Mouse (Mus musculus): Measurements from ENCODE around the gene Mettl16. TPM values are rescaled to one million over a fixed set of nuclear protein-coding genes. Genes with fewer than 3 reads are reported as not detected.
A peak's percentile ranks its signal among the peaks of the same experiment; 100 is the strongest.
"Not testable (repeated sequence)": the region's sequence is repeated elsewhere in the genome, so short reads cannot be mapped to it uniquely, and the experiment has no call there.

The Mettl16 gene
- polyA plus RNA-seq, 1 experiment from 2014 or later: 55.4 TPM

DNA sequence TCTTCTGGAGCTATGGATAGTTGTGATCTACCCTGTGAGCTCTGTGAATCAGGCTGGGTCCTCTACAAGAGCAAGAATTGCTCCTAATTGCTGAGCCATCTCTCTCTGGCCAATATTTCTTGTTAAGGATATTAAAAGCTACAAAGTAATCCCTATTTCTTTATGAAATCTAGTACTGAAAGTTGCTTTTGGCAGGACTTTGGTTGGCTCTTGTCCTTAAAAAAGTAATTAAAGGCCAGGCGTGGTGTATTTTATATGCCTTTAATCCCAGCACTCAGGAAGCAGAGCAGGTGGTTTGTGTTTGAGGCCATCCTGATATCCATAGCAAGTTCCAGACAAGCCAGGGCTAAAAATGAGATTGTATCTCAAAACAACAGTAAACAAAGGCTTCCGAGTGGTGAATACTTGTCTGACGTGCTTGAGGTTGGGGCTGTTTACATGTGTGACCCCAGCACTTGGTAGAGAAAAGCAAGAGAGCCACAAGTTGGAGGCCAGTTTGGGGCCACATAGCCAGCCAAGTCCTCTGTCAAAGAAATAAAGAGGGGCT lies 33.5 kb downstream of the Mettl16 start:
- 83% methylated on average over 3 of the region's 3 CpGs for WGBS
- H3K9ac ChIP-seq: no peak overlapping the region
- H3K27ac ChIP-seq: no peak overlapping the region
- no peaks in the 10 kb centered on the region for H3K27me3 ChIP-seq
- H3K4me3 ChIP-seq (replicated peaks): no peak overlapping the region
- peaks cover 87% of the 10 kb centered on the region for H3K36me3 ChIP-seq
- no peaks in the 10 kb centered on the region for H3K9me3 ChIP-seq (replicated peaks)
- no peaks in the 10 kb centered on the region for H3K4me1 ChIP-seq
- no peak for ATAC-seq (replicated peaks; ENCODE audit: low FRiP score)
- no peak overlapping the region for H3K4me2 ChIP-seq

DNA sequence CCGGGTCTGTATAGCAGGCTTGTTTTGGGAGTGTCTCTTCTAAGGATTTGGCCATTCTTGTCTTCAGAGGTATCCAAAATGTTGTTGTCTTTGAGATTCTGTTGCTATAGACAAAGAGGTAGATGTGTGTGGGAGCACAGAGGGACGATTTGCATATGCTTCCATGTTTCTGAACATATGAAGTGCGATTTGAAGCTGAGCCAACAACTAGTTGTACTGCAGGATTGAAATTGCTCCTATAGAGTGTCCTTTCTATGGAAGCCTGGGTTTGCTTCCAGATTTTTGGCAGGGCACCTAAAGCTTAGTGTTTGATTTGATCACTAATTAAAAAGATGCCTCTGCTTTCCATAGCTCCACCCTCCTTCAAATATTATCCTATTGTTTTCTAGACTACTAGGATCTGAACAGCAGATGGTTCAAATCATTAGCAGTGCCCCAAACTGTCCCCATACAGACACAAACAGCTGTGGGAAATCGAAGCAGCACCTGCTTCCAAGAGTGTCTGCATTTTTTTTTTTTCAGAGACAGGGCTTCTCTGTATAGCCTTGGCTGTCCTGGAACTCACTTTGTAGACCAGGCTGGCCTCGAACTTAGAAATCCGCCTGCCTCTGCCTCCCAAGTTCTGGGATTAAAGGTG lies 36.7 kb downstream of the Mettl16 start:
- peaks cover 76% of the 10 kb centered on the region for H3K36me3 ChIP-seq
- H3K4me3 ChIP-seq (replicated peaks): no peak overlapping the region
- ATAC-seq (replicated peaks; ENCODE audit: low FRiP score): no peak
- WGBS: 90% methylated on average over 6 of the region's 6 CpGs
- peaks cover 5% of the 10 kb centered on the region for H3K4me1 ChIP-seq
- no peaks in the 10 kb centered on the region for H3K27me3 ChIP-seq
- no peak overlapping the region for H3K27ac ChIP-seq
- no peaks in the 10 kb centered on the region for H3K9me3 ChIP-seq (replicated peaks)
- no peak overlapping the region for H3K4me2 ChIP-seq
- no peak overlapping the region for H3K9ac ChIP-seq

DNA sequence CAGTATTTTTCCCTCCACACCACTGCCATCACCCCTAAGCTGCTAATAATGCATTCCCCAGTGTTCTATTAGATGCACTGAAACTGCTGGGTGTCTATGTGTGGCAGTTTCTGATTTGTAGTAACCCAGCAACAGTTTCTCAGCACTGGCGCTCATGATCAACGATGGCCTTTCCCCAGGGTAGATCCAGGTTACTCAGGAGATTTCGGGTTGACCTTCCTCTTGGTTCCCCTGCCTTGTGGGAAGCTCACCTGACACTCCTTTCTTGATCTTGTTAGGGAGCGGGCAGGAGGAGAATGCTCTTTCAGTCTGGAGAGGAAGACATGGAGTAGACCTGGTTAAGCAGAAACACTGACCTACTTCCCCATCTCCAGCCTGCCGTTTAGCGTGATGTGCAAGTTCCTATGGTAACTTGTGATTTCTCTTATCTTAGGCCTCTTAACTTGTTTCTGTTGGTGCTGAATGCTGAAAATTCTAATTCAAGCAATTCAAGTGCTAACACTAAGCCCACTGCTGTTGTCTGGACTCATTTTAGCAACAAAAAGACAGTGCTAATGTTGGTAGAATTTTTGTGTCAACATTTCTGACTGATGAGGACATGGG lies 37.7 kb downstream of the Mettl16 start:
- Histone ChIP-seq H3K9me3 (replicated peaks) (no peaks in the 10 kb centered on the region), H3K9ac (no peak overlapping the region), H3K4me1 (peaks cover 5% of the 10 kb centered on the region), H3K27ac (no peak overlapping the region), H3K27me3 (no peaks in the 10 kb centered on the region), H3K4me3 (replicated peaks) (no peak overlapping the region), H3K4me2 (no peak overlapping the region), H3K36me3 (peaks cover 75% of the 10 kb centered on the region)
- ATAC-seq (replicated peaks; ENCODE audit: low FRiP score): no peak
- 94% methylated on average over 6 of the region's 6 CpGs for WGBS

DNA sequence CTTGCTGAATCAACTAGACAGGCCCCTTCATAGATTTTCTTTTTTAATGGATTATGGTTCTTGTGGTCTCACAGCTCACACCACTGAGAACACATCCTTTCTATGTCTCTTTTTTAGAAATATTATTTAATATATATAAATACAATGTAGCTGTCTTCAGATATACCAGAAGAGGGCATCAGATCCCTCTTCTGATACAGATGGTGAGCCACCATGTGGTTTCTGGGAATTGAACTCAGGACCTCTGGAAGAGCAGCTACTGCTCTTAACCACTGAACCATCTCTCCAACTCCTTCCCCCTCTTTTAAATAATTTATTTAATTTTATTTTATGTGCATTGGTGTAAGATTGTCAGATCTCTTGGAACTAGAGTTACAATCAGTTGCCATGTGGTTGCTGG lies 39.5 kb downstream of the Mettl16 start:
- Histone ChIP-seq H3K36me3 (peaks cover 73% of the 10 kb centered on the region), H3K9ac (no peak overlapping the region), H3K4me1 (peaks cover 5% of the 10 kb centered on the region), H3K4me3 (replicated peaks) (no peak overlapping the region), H3K27me3 (no peaks in the 10 kb centered on the region), H3K4me2 (no peak overlapping the region), H3K9me3 (replicated peaks) (no peaks in the 10 kb centered on the region), H3K27ac (no peak overlapping the region)
- ATAC-seq (replicated peaks; ENCODE audit: low FRiP score): no peak

DNA sequence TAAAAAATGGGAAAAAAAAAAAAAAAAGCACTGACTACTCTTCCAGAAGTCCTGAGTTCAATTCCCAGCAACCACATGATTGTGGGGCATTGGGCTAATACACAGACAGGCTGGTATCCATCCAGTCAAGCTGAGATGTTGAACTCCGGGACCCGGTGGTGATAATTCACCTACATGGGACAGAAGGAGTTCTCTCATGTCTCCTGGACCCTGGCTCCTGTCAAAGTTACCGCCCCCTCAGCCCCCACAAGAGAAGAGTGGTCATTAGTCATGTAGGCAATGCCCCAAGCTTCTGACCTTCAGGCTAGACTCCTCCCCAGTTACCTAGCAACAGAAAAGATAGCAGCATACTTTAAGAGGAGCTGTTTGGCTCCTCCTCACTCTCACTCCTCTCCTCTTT lies 40.4 kb downstream of the Mettl16 start:
- 36% methylated on average over 3 of the region's 3 CpGs for WGBS
- H3K4me3 ChIP-seq (replicated peaks); H3K4me1 ChIP-seq; H3K9ac ChIP-seq; H3K27me3 ChIP-seq; H3K9me3 ChIP-seq (replicated peaks): not testable (repeated sequence)
- peak; percentile 90 for ATAC-seq (replicated peaks; ENCODE audit: low FRiP score)
- Histone ChIP-seq H3K36me3 (peaks cover 71% of the 10 kb centered on the region), H3K27ac (peak overlapping the region; percentile 84), H3K4me2 (0 out of 2 replicates have a peak overlapping the region, but pooled peaks have one; percentile 16)

DNA sequence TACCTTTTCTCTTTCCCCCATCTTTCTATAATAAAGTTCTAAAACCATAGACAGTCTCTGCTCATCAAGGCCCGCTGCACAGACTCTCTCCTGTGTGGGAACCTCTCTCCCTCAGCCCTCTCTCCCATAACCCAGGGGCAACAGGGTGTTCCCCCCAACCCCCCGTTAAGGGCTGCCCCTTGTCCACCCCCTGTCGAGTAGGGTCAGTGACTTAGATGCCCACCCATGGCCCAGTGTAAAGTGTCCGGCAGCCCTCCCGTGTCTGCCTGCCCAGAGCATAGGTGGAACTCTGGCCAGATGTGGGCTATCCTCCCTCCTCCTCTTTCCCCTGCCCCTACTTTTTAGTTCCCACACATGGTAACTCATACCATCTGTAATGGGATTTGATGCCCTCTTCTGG lies 40.9 kb downstream of the Mettl16 start:
- H3K4me2 ChIP-seq: 0 out of 2 replicates have a peak overlapping the region, but pooled peaks have one; percentile 16
- peak; percentile 73 for ATAC-seq (replicated peaks; ENCODE audit: low FRiP score)
- no peaks in the 10 kb centered on the region for H3K9me3 ChIP-seq (replicated peaks)
- 31% methylated on average over 5 of the region's 5 CpGs for WGBS
- no peak overlapping the region for H3K4me3 ChIP-seq (replicated peaks)
- peak overlapping the region; percentile 84 for H3K27ac ChIP-seq
- no peaks in the 10 kb centered on the region for H3K27me3 ChIP-seq
- H3K36me3 ChIP-seq: peaks cover 71% of the 10 kb centered on the region
- no peak overlapping the region for H3K9ac ChIP-seq
- peaks cover 5% of the 10 kb centered on the region for H3K4me1 ChIP-seq

DNA sequence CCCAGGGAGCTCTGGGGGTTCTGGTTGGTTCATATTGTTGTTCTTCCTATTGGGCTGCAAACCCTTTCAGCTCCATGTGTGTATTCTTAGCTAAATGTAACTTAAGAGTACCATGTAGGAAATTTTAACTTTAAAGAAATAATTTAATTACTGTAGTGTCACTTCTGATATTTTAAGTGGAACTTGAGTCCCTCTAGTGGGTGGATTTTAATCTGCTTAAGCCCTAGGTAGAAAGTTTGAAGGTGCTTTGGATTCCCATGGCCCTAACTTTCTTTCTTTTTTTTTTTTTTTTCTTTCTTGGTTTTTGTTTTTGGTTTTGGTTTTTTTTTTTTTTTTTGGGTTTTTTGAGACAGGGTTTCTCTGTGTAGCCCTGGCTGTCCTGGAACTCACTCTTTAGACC lies 45.2 kb downstream of the Mettl16 start:
- Histone ChIP-seq H3K4me1 (peaks cover 5% of the 10 kb centered on the region), H3K9ac (no peak overlapping the region), H3K4me2 (no peak overlapping the region), H3K9me3 (replicated peaks) (no peaks in the 10 kb centered on the region), H3K27me3 (no peaks in the 10 kb centered on the region), H3K27ac (no peak overlapping the region), H3K4me3 (replicated peaks) (no peak overlapping the region), H3K36me3 (peaks cover 71% of the 10 kb centered on the region)
- ATAC-seq (replicated peaks; ENCODE audit: low FRiP score): no peak

DNA sequence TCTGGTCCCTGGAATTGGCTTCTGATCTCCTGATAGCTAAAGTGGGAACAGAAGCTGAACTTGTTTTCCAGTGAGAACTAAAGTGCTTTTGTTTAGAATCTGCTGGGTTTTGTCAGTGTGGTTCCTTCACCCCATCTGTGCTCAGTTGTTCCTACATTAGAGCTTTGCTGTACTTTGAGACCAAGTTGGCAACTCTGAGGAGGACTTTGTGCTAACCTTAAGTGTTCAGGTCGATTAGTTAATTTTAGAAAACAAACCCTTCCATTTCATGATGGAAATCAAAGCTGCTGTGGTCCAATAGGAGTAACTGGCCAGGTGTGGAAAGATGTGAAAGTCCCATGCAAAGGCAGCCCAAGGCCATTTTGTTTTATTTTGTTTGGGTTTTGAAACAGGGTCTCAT lies 50.3 kb downstream of the Mettl16 start:
- WGBS: 80% methylated on average over 1 of the region's 1 CpGs

DNA sequence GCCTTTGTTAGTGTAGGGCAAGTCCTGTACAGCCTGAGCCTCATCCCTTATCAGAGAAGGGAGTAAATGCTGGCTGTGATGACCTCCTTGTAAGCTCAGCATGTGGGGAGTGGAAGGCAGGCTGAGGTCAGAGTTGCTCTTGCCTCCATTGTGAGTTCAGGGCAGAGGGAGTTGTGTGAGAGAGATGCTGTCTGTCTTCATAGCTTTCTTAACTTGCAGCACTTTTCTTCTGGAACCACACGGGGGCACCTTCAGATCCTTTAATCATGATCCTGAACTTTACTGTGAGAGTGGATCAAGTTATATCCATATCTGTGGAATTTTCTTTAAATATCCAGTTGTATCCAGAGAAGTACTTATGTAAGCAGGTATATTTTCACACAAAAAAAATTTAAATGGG lies 50.8 kb downstream of the Mettl16 start:
- whole genome bisulfite sequencing: 19% methylated on average over 1 of the region's 1 CpGs
- no peak for ATAC-seq (replicated peaks; ENCODE audit: low FRiP score)
- H3K27ac ChIP-seq: no peak overlapping the region

More for the DNA sequence above, 50.3 kb downstream of the Mettl16 start:
- Histone ChIP-seq H3K4me3 (replicated peaks) (no peak overlapping the region), H3K9ac (no peak overlapping the region), H3K4me2 (no peak overlapping the region), H3K27me3 (no peaks in the 10 kb centered on the region), H3K36me3 (peaks cover 56% of the 10 kb centered on the region), H3K9me3 (replicated peaks) (no peaks in the 10 kb centered on the region), H3K27ac (no peak overlapping the region), H3K4me1 (peaks cover 1% of the 10 kb centered on the region)
- no peak for ATAC-seq (replicated peaks; ENCODE audit: low FRiP score)

DNA sequence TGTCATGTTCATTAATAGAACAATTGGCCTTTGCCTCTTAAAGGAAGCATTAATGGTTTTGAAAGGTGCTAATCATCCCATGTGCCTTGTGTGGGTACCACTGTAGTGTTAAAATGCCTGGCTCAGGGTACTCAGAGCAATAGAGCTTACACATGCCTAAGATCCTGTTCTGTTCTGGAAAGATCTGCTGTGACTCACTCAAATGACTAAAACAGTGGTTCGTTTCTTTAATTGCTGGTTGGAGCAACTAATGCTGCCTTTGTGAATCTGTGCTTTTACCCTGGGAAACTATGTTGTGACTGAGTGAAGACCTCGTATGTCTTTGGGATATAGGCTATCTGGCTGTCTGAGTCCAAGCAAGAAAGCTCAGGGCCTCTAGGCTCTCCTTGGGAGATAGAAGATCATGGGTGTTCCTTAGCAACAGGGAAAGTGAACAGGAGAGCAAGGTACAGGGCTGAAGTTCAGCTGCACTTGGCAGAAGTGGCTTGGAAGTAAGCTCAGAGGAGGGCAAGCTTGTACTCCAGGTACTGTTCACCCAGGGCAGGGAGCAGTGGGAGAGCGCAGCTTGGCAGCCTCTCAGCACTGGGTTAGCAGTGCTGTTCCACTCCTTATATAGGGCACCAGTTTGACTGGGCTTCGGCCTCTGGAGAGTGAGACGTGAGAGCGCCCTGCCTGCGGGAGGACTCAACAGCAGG lies 52.3 kb downstream of the Mettl16 start:
- ATAC-seq (replicated peaks; ENCODE audit: low FRiP score): peak; percentile 40; the same call in 1 of the 2 replicates
- no peak overlapping the region for H3K9ac ChIP-seq
- no peaks in the 10 kb centered on the region for H3K9me3 ChIP-seq (replicated peaks)
- H3K4me2 ChIP-seq: no peak overlapping the region
- peaks cover 16% of the 10 kb centered on the region for H3K4me1 ChIP-seq
- H3K27me3 ChIP-seq: no peaks in the 10 kb centered on the region
- no peak overlapping the region for H3K4me3 ChIP-seq (replicated peaks)
- 85% methylated on average over 7 of the region's 7 CpGs for WGBS
- peaks cover 37% of the 10 kb centered on the region for H3K36me3 ChIP-seq
- no peak overlapping the region for H3K27ac ChIP-seq

More for the DNA sequence above, 50.8 kb downstream of the Mettl16 start:
- H3K4me3 ChIP-seq (replicated peaks): no peak overlapping the region
- H3K9me3 ChIP-seq (replicated peaks): no peaks in the 10 kb centered on the region
- H3K27me3 ChIP-seq: no peaks in the 10 kb centered on the region
- peaks cover 51% of the 10 kb centered on the region for H3K36me3 ChIP-seq
- H3K4me2 ChIP-seq: no peak overlapping the region
- peaks cover 7% of the 10 kb centered on the region for H3K4me1 ChIP-seq
- H3K9ac ChIP-seq: no peak overlapping the region

DNA sequence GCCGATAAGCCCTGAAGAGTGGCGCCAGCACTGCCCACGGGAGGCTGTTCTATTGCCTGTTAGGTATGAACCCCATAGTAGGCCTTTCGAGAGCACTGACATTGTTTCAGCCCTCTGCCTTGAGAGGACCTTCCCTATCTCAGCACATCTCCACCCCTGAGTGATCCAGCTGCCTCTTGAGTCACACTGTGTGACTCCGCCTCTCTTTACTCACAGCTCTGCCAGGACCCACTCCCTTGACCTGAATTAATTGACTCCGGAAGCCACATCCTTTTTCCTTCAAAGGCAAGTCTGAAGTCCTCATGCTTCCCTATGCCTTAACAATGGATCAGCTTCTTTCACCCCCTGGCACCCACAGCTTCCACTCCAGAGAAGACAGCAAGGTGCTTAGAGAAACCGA lies 55.5 kb downstream of the Mettl16 start:
- no peak for ATAC-seq (replicated peaks; ENCODE audit: low FRiP score)
- Histone ChIP-seq H3K9me3 (replicated peaks) (no peaks in the 10 kb centered on the region), H3K4me1 (peaks cover 37% of the 10 kb centered on the region), H3K4me3 (replicated peaks) (no peak overlapping the region), H3K36me3 (peaks cover 10% of the 10 kb centered on the region), H3K27me3 (no peaks in the 10 kb centered on the region), H3K4me2 (peak overlapping the region; percentile 12; the same call in 1 of the 2 replicates), H3K9ac (no peak overlapping the region), H3K27ac (peak overlapping the region; percentile 64)
- 60% methylated on average over 7 of the region's 7 CpGs for WGBS

DNA sequence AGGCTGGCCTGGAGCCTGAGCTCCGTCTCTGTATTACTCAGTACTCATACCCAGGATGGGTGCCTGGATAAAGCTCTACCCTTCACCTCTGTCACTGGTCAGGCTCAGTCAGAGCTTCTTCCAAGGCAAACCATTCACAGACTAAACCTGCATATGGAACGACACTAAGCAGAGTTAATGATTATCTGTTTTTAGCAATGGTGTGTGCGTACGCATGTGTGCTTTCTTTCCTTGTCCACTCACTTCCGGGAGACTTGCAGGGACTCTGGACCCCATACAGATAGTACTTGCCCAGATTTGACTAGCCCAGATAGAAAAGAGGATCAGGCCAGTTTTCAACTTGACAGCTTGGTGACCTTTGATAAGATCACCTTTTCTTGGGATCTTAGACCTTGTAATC lies 56.1 kb downstream of the Mettl16 start:
- Histone ChIP-seq H3K4me1 (peaks cover 37% of the 10 kb centered on the region), H3K27ac (peak overlapping the region; percentile 64), H3K27me3 (no peaks in the 10 kb centered on the region)

More for the DNA sequence above, 56.1 kb downstream of the Mettl16 start:
- WGBS: 67% methylated on average over 5 of the region's 5 CpGs
- Histone ChIP-seq H3K9ac (no peak overlapping the region), H3K9me3 (replicated peaks) (no peaks in the 10 kb centered on the region), H3K4me2 (peak overlapping the region; percentile 12; the same call in 1 of the 2 replicates), H3K36me3 (peaks cover 10% of the 10 kb centered on the region), H3K4me3 (replicated peaks) (no peak overlapping the region)
- no peak for ATAC-seq (replicated peaks; ENCODE audit: low FRiP score)
